Mouse (Mus musculus): Measurements from ENCODE around the gene Bmper.

GRCm38 (mm10) chr9:23255841-23256240 is 33.0 kb downstream of the Bmper start:
- TF ChIP-seq CTCF (IDR thresholded peaks at IDR 0.05; ENCODE audit: low read depth, low read length) = no peak
- TF ChIP-seq TAL1 (conservative IDR thresholded peaks at IDR 0.05; ENCODE audit: low read depth, low read length) = no peak
- no peak for TF ChIP-seq GATA1 (IDR thresholded peaks at IDR 0.05; ENCODE audit: borderline replicate concordance, low read length)
- no peak for TF ChIP-seq POLR2AphosphoS5 (IDR thresholded peaks at IDR 0.05; ENCODE audit: insufficient replicate concordance, low read depth, low read length)
